Mouse (Mus musculus): ENCODE measurements around the gene Resp18.

The Resp18 gene

GRCm38 (mm10) chr1:75264091-75264880, 13.9 kb downstream of the Resp18 start, which contains the start of gene Ptprn:
Gene Ptprn, minus strand, starts transcription at chr1:75264502.
- peak; percentile 17 for DNase-seq

GRCm38 (mm10) chr1:75262969-75263951, 15.0 kb downstream of the Resp18 start:
- DNase-seq, result peak; percentile 80

GRCm38 (mm10) chr1:75261278-75261677, 16.9 kb downstream of the Resp18 start:
- DNase-seq, result no peak

GRCm38 (mm10) chr1:75255516-75256046, 22.6 kb downstream of the Resp18 start:
- DNase-seq, result peak; percentile 72

GRCm38 (mm10) chr1:75254625-75255013, 23.6 kb downstream of the Resp18 start:
- DNase-seq, result no peak

GRCm38 (mm10) chr1:75253849-75254624, 24.2 kb downstream of the Resp18 start:
- peak; percentile 94 for DNase-seq

- peak; percentile 29 for DNase-seq
These were observed 25.2 kb downstream of the Resp18 start for GRCm38 (mm10) chr1:75253029-75253428.

- peak; percentile 11 for DNase-seq
These were observed 25.9 kb downstream of the Resp18 start for GRCm38 (mm10) chr1:75252308-75252707.

- peak; percentile 89 for DNase-seq
These were observed 26.9 kb downstream of the Resp18 start for GRCm38 (mm10) chr1:75251112-75251970.

- DNase-seq, result peak; percentile 13
These were observed 27.7 kb downstream of the Resp18 start for GRCm38 (mm10) chr1:75250498-75250897.

- DNase-seq, result no peak
These were observed 30.0 kb downstream of the Resp18 start for GRCm38 (mm10) chr1:75248041-75248772.

- DNase-seq, result no peak
These were observed 30.9 kb downstream of the Resp18 start for GRCm38 (mm10) chr1:75247071-75247930.

- peak; percentile 53 for DNase-seq
These were observed 33.4 kb downstream of the Resp18 start for GRCm38 (mm10) chr1:75244836-75245235.

- no peak for DNase-seq
These were observed 33.9 kb downstream of the Resp18 start for GRCm38 (mm10) chr1:75244175-75244826.

- no peak for DNase-seq
These were observed 34.8 kb downstream of the Resp18 start for GRCm38 (mm10) chr1:75243411-75243810.

- DNase-seq, result no peak
These were observed 38.6 kb downstream of the Resp18 start for GRCm38 (mm10) chr1:75239591-75239990.

GRCm38 (mm10) chr1:75236117-75237050, 41.8 kb downstream of the Resp18 start, which contains the start of gene Dnajb2:
Gene Dnajb2, plus strand, starts transcription at chr1:75236406.
- DNase-seq, result peak; percentile 75

GRCm38 (mm10) chr1:75234606-75235005, 43.6 kb downstream of the Resp18 start:
- peak; percentile 78 for DNase-seq
